Mouse (Mus musculus): ENCODE data around the gene Tmem212. TPM values are rescaled to one million over a fixed set of nuclear protein-coding genes. Genes with fewer than 3 reads are reported as not detected.

Gene Tmem212
- total RNA-seq, 1 experiment: not detected

GRCm38 (mm10) chr3:27839795-27840194 lies 56.4 kb downstream of the Tmem212 start:
- Histone ChIP-seq H3K36me3 (ENCODE audit: control insufficient read depth, insufficient read depth, low read length, poor library complexity, severe bottlenecking) (no peaks in the 10 kb centered on the region), H3K4me1 (ENCODE audit: control insufficient read depth in 2 of 2, insufficient read depth in 2 of 2, low read length in 2 of 2, poor library complexity in 1 of 2) (no peaks in the 10 kb centered on the region), H3K9ac (ENCODE audit: insufficient read depth, low read depth, low read length, poor library complexity, severe bottlenecking) (no peak overlapping the region), H3K9me3 (ENCODE audit: control insufficient read depth, insufficient read depth, low read depth, low read length) (no peaks in the 10 kb centered on the region), H3K27ac (ENCODE audit: insufficient read depth, low read depth, low read length, poor library complexity, severe bottlenecking) (no peak overlapping the region), H3K4me3 (ENCODE audit: insufficient read depth in 1 of 2, low read depth in 1 of 2, low read length in 2 of 2, poor library complexity in 1 of 2, severe bottlenecking in 1 of 2) (no peak overlapping the region)
- no peak for DNase-seq (ENCODE audit: low read depth, low spot score)
- TF ChIP-seq ZC3H11A (IDR thresholded peaks at IDR 0.05; ENCODE audit: borderline replicate concordance, low read depth, low read length) (no peak), CHD2 (IDR thresholded peaks at IDR 0.05; ENCODE audit: low read depth, low read length) (no peak), MAFK (IDR thresholded peaks at IDR 0.05; ENCODE audit: insufficient read depth, low read depth, low read length) (no peak), HCFC1 (IDR thresholded peaks at IDR 0.05; ENCODE audit: borderline replicate concordance, insufficient read depth, low read length) (no peak), ZNF384 (IDR thresholded peaks at IDR 0.05; ENCODE audit: low read depth, low read length) (no peak)
- in situ Hi-C loops (cut with MboI; ENCODE audit: low sequenced_read_pairs in 2 of 2, unreplicated experiment in 2 of 2): no loop called here

GRCm38 (mm10) chr3:27839231-27839630 lies 56.9 kb downstream of the Tmem212 start:
- no peak overlapping the region for H3K4me3 ChIP-seq (ENCODE audit: insufficient read depth in 1 of 2, low read depth in 1 of 2, low read length in 2 of 2, poor library complexity in 1 of 2, severe bottlenecking in 1 of 2)
- TF ChIP-seq ZC3H11A (IDR thresholded peaks at IDR 0.05; ENCODE audit: borderline replicate concordance, low read depth, low read length) (no peak), CHD2 (IDR thresholded peaks at IDR 0.05; ENCODE audit: low read depth, low read length) (no peak), HCFC1 (IDR thresholded peaks at IDR 0.05; ENCODE audit: borderline replicate concordance, insufficient read depth, low read length) (no peak), ZNF384 (IDR thresholded peaks at IDR 0.05; ENCODE audit: low read depth, low read length) (no peak), MAFK (IDR thresholded peaks at IDR 0.05; ENCODE audit: insufficient read depth, low read depth, low read length) (no peak)
- no peak overlapping the region for H3K9ac ChIP-seq (ENCODE audit: insufficient read depth, low read depth, low read length, poor library complexity, severe bottlenecking)
- in situ Hi-C loops (cut with MboI; ENCODE audit: low sequenced_read_pairs in 2 of 2, unreplicated experiment in 2 of 2): no loop called here
- no peak for DNase-seq (ENCODE audit: low read depth, low spot score)
- no peaks in the 10 kb centered on the region for H3K9me3 ChIP-seq (ENCODE audit: control insufficient read depth, insufficient read depth, low read depth, low read length)
- no peak overlapping the region for H3K27ac ChIP-seq (ENCODE audit: insufficient read depth, low read depth, low read length, poor library complexity, severe bottlenecking)
- no peaks in the 10 kb centered on the region for H3K36me3 ChIP-seq (ENCODE audit: control insufficient read depth, insufficient read depth, low read length, poor library complexity, severe bottlenecking)
- no peaks in the 10 kb centered on the region for H3K4me1 ChIP-seq (ENCODE audit: control insufficient read depth in 2 of 2, insufficient read depth in 2 of 2, low read length in 2 of 2, poor library complexity in 1 of 2)

- Histone ChIP-seq H3K9ac (ENCODE audit: insufficient read depth, low read depth, low read length, poor library complexity, severe bottlenecking) (no peak overlapping the region), H3K4me3 (ENCODE audit: insufficient read depth in 1 of 2, low read depth in 1 of 2, low read length in 2 of 2, poor library complexity in 1 of 2, severe bottlenecking in 1 of 2) (no peak overlapping the region), H3K9me3 (ENCODE audit: control insufficient read depth, insufficient read depth, low read depth, low read length) (no peaks in the 10 kb centered on the region), H3K27ac (ENCODE audit: insufficient read depth, low read depth, low read length, poor library complexity, severe bottlenecking) (no peak overlapping the region), H3K36me3 (ENCODE audit: control insufficient read depth, insufficient read depth, low read length, poor library complexity, severe bottlenecking) (no peaks in the 10 kb centered on the region), H3K4me1 (ENCODE audit: control insufficient read depth in 2 of 2, insufficient read depth in 2 of 2, low read length in 2 of 2, poor library complexity in 1 of 2) (no peaks in the 10 kb centered on the region)
- no peak for DNase-seq (ENCODE audit: low read depth, low spot score)
- TF ChIP-seq ZNF384 (IDR thresholded peaks at IDR 0.05; ENCODE audit: low read depth, low read length): no peak
- no peak for TF ChIP-seq ZC3H11A (IDR thresholded peaks at IDR 0.05; ENCODE audit: borderline replicate concordance, low read depth, low read length)
- no peak for TF ChIP-seq MAFK (IDR thresholded peaks at IDR 0.05; ENCODE audit: insufficient read depth, low read depth, low read length)
- TF ChIP-seq HCFC1 (IDR thresholded peaks at IDR 0.05; ENCODE audit: borderline replicate concordance, insufficient read depth, low read length): no peak
- no peak for TF ChIP-seq CHD2 (IDR thresholded peaks at IDR 0.05; ENCODE audit: low read depth, low read length)
- in situ Hi-C loops (cut with MboI; ENCODE audit: low sequenced_read_pairs in 2 of 2, unreplicated experiment in 2 of 2): no loop called here
These were observed 59.9 kb downstream of the Tmem212 start for GRCm38 (mm10) chr3:27836297-27836696.

GRCm38 (mm10) chr3:27835786-27836185 lies 60.4 kb downstream of the Tmem212 start:
- H3K9ac ChIP-seq (ENCODE audit: insufficient read depth, low read depth, low read length, poor library complexity, severe bottlenecking): no peak overlapping the region
- no peaks in the 10 kb centered on the region for H3K4me1 ChIP-seq (ENCODE audit: control insufficient read depth in 2 of 2, insufficient read depth in 2 of 2, low read length in 2 of 2, poor library complexity in 1 of 2)
- H3K27ac ChIP-seq (ENCODE audit: insufficient read depth, low read depth, low read length, poor library complexity, severe bottlenecking): no peak overlapping the region
- no peaks in the 10 kb centered on the region for H3K9me3 ChIP-seq (ENCODE audit: control insufficient read depth, insufficient read depth, low read depth, low read length)
- in situ Hi-C loops (cut with MboI; ENCODE audit: low sequenced_read_pairs in 2 of 2, unreplicated experiment in 2 of 2): no loop called here
- H3K4me3 ChIP-seq (ENCODE audit: insufficient read depth in 1 of 2, low read depth in 1 of 2, low read length in 2 of 2, poor library complexity in 1 of 2, severe bottlenecking in 1 of 2): no peak overlapping the region
- H3K36me3 ChIP-seq (ENCODE audit: control insufficient read depth, insufficient read depth, low read length, poor library complexity, severe bottlenecking): no peaks in the 10 kb centered on the region
- no peak for TF ChIP-seq ZNF384 (IDR thresholded peaks at IDR 0.05; ENCODE audit: low read depth, low read length)
- no peak for TF ChIP-seq CHD2 (IDR thresholded peaks at IDR 0.05; ENCODE audit: low read depth, low read length)
- no peak for TF ChIP-seq MAFK (IDR thresholded peaks at IDR 0.05; ENCODE audit: insufficient read depth, low read depth, low read length)
- no peak for DNase-seq (ENCODE audit: low read depth, low spot score)

GRCm38 (mm10) chr3:27828755-27829154 lies 67.4 kb downstream of the Tmem212 start:
- Histone ChIP-seq H3K36me3 (ENCODE audit: control insufficient read depth, insufficient read depth, low read length, poor library complexity, severe bottlenecking) (no peaks in the 10 kb centered on the region), H3K9me3 (ENCODE audit: control insufficient read depth, insufficient read depth, low read depth, low read length) (no peaks in the 10 kb centered on the region), H3K4me3 (ENCODE audit: insufficient read depth in 1 of 2, low read depth in 1 of 2, low read length in 2 of 2, poor library complexity in 1 of 2, severe bottlenecking in 1 of 2) (no peak overlapping the region), H3K4me1 (ENCODE audit: control insufficient read depth in 2 of 2, insufficient read depth in 2 of 2, low read length in 2 of 2, poor library complexity in 1 of 2) (no peaks in the 10 kb centered on the region), H3K9ac (ENCODE audit: insufficient read depth, low read depth, low read length, poor library complexity, severe bottlenecking) (no peak overlapping the region), H3K27ac (ENCODE audit: insufficient read depth, low read depth, low read length, poor library complexity, severe bottlenecking) (no peak overlapping the region)
- no peak for DNase-seq (ENCODE audit: low read depth, low spot score)
- TF ChIP-seq HCFC1 (IDR thresholded peaks at IDR 0.05; ENCODE audit: borderline replicate concordance, insufficient read depth, low read length) (no peak), ZC3H11A (IDR thresholded peaks at IDR 0.05; ENCODE audit: borderline replicate concordance, low read depth, low read length) (no peak), ZNF384 (IDR thresholded peaks at IDR 0.05; ENCODE audit: low read depth, low read length) (no peak), CHD2 (IDR thresholded peaks at IDR 0.05; ENCODE audit: low read depth, low read length) (no peak), MAFK (IDR thresholded peaks at IDR 0.05; ENCODE audit: insufficient read depth, low read depth, low read length) (no peak)
- in situ Hi-C loops (cut with MboI; ENCODE audit: low sequenced_read_pairs in 2 of 2, unreplicated experiment in 2 of 2): no loop called here
